Mouse (Mus musculus) kidney, embryonic 15.5 days (tissue): ENCODE data around the gene Ntn4. TPM values are rescaled to one million over a fixed set of nuclear protein-coding genes. Genes with fewer than 3 reads are reported as not detected.

Experiments used
- ATAC-seq: fragments of 200-750 bp; cut with Nextera tagmentation; replicated peaks from 2 replicates; pipeline ENCODE4 v1.8.0; 2017; ENCODE audit warnings: moderate TSS enrichment; ENCODE audit not compliant: low FRiP score
- H3K27ac ChIP-seq: fragments of 300-500 bp; sonication (generic); 2 replicates; pipeline ENCODE4 v1.5.1; 2015; ENCODE audit warnings: mild to moderate bottlenecking, inconsistent platforms
- H3K27me3 ChIP-seq: fragments of 300-500 bp; sonication (generic); 2 replicates; pipeline ENCODE4 v1.6.1; 2015; ENCODE audit warnings: inconsistent platforms
- H3K36me3 ChIP-seq: fragments of 300-500 bp; sonication (generic); 2 replicates; pipeline ENCODE4 v1.6.1; 2015; ENCODE audit warnings: inconsistent platforms
- H3K4me1 ChIP-seq: fragments of 300-500 bp; sonication (generic); 2 replicates; pipeline ENCODE4 v1.6.1; 2015; ENCODE audit warnings: inconsistent platforms
- H3K4me2 ChIP-seq: fragments of 300-500 bp; sonication (generic); 2 replicates; pipeline ENCODE4 v1.6.1; 2015; ENCODE audit warnings: moderate library complexity, mild to moderate bottlenecking, inconsistent platforms
- H3K4me3 ChIP-seq: fragments of 300-500 bp; sonication (generic); replicated peaks from 2 replicates; pipeline ENCODE4 v1.5.1; 2015; ENCODE audit warnings: mild to moderate bottlenecking, inconsistent platforms
- H3K9ac ChIP-seq: fragments of 300-500 bp; sonication (generic); 2 replicates; pipeline ENCODE4 v1.6.1; 2015; ENCODE audit warnings: mild to moderate bottlenecking, inconsistent platforms
- H3K9me3 ChIP-seq: fragments of 300-500 bp; sonication (generic); replicated peaks from 2 replicates; pipeline ENCODE4 v1.6.1; 2016; ENCODE audit warnings: inconsistent platforms
- WGBS: fragments of 180-500 bp; shearing (Covaris S2); methylation state at CpG from one replicate; pipeline ENCODE4 v1.1.7; 2015; ENCODE audit warnings: mixed read lengths; 5-methylcytosine and 5-hydroxymethylcytosine counted together
- polyA plus RNA-seq: library from polyadenylated mRNA; unstranded; fragments of >200 nt; fragmentation: Nextera tagmentation; extraction: Ambion mirVana; gene quantifications from 2 replicates; pipeline ENCODE4 v1.2.1, GENCODE M21; 2015

Gene Ntn4
- polyA plus RNA-seq, 1 experiment from 2014 or later: 0.93 TPM

DNA sequence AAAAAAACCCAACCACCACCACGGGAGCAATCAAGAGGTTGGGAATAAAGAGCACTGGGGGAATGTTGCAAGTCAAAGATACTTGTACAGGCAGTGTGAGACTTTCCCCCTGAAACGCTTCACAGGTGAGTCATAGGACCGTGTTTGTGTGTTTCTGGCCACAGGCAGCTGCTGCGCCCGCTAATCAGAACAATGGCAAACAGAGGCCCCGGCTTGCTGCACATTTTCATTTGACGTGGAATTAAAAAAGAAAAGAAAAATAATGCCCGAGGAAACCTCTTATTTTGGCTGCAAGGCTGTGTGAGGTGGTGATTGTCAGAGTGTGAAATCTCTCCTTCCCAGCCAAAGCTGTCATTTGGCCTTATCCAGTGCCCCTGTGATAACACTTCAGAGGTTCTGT is 2.4 kb downstream of the Ntn4 start:
- H3K36me3 ChIP-seq: no peaks in the 10 kb centered on the region
- 57% methylated on average over 8 of the region's 8 CpGs for WGBS
- H3K9ac ChIP-seq: no peak overlapping the region
- no peaks in the 10 kb centered on the region for H3K9me3 ChIP-seq
- ATAC-seq: no peak
- H3K27ac ChIP-seq: no peak overlapping the region
- no peak overlapping the region for H3K4me3 ChIP-seq
- peaks cover 20% of the 10 kb centered on the region for H3K4me1 ChIP-seq
- H3K27me3 ChIP-seq: peaks cover 62% of the 10 kb centered on the region
- H3K4me2 ChIP-seq: 0 out of 2 replicates have a peak overlapping the region, but pooled peaks have one; percentile 96

DNA sequence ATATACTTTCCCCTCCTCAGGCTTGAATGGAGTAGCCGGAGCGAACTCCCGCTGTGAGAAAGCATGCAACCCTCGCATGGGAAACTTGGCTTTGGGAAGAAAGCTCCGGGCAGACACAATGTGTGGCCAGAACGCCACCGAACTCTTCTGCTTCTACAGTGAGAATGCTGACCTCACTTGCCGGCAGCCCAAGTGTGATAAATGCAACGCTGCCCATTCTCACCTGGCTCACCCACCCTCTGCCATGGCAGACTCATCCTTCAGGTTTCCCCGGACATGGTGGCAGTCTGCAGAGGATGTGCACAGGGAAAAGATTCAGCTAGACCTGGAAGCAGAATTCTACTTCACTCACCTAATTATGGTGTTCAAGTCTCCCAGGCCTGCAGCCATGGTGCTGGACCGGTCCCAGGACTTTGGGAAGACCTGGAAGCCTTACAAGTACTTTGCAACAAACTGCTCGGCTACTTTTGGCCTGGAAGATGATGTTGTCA is 4.0 kb downstream of the Ntn4 start:
- Histone ChIP-seq H3K4me3 (no peak overlapping the region), H3K4me2 (no peak overlapping the region), H3K9me3 (no peaks in the 10 kb centered on the region), H3K36me3 (no peaks in the 10 kb centered on the region), H3K27ac (no peak overlapping the region), H3K27me3 (peaks cover 46% of the 10 kb centered on the region), H3K4me1 (peaks cover 20% of the 10 kb centered on the region), H3K9ac (no peak overlapping the region)
- no peak for ATAC-seq
- WGBS: 90% methylated on average over 12 of the region's 12 CpGs

DNA sequence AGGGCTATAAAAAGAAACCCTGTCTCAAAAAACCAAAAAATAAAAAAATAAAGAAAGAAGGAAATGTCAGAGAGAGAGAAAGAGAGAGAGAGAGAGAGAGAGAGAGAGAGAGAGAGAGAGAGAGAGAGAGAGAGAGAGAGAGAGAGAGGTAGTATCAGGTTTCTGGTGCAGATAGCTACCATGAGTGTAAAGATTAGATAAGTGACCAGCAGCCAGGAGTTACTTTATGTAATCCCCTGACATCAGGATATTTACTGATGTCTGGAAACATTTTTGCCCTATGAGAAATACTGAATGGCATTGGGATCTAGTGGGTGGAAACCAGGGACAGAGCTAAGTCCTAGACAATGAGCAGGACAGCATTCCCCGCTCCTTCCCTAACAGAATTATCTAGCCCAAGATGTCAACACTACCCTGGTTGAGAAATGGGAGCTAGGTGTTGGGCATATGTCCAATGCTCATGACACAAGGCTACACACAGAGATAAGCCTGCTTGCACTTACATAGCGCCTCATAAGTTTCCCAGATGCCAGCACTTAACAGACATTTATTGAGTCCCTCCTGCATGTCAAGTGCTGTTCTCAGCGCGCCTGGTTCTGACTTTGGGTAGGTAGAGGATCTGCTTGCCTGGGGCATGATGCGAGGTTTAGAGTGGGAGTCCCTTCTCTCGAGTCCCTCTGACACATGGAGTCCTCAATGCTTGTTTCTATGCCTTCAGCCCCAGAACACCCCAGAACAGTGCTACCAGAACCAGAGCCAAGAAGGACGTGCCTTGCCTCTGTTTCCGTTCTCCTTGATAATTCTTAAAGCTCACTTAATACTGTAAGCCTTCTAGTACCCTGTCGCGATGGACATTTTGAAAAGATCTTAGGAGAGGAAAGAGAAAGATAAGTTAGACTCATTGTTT is 7.4 kb downstream of the Ntn4 start:
- no peak overlapping the region for H3K4me2 ChIP-seq
- H3K27ac ChIP-seq: no peak overlapping the region
- ATAC-seq: no peak
- peaks cover 12% of the 10 kb centered on the region for H3K27me3 ChIP-seq
- no peak overlapping the region for H3K9ac ChIP-seq
- no peaks in the 10 kb centered on the region for H3K9me3 ChIP-seq
- no peaks in the 10 kb centered on the region for H3K36me3 ChIP-seq
- no peak overlapping the region for H3K4me3 ChIP-seq
- no peaks in the 10 kb centered on the region for H3K4me1 ChIP-seq
- 92% methylated on average over 10 of the region's 10 CpGs for WGBS

DNA sequence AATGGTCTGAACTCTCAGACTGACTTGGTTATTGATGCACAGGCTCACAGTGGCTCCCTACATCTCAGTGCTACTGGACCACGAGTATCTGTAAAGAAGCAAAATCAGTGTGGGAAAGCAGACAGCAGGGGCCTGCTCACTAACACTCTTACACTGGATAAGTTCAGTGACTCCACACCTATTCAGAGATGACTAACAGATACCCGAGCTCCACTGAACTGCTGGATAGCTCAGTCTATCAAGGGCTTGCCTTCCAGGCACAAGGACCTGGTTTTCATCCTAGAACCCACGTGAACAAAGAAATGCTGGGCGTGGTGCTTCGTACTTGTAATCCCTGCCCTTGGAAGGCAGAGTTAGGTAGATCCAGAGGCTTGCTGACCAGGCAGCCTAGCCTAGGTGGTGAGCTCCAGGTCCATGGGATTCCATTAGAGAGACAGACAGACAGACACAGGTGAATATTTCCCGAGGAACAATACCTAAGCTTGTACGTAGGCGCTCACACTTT is 8.2 kb downstream of the Ntn4 start:
- Histone ChIP-seq H3K9me3 (no peaks in the 10 kb centered on the region), H3K27me3 (0 out of 2 replicates have a peak, but pooled peaks cover 5% of the 10 kb centered on the region), H3K4me1 (no peaks in the 10 kb centered on the region), H3K9ac (no peak overlapping the region), H3K4me3 (no peak overlapping the region), H3K36me3 (no peaks in the 10 kb centered on the region), H3K4me2 (no peak overlapping the region), H3K27ac (no peak overlapping the region)
- no peak for ATAC-seq
- WGBS: 82% methylated on average over 8 of the region's 8 CpGs

DNA sequence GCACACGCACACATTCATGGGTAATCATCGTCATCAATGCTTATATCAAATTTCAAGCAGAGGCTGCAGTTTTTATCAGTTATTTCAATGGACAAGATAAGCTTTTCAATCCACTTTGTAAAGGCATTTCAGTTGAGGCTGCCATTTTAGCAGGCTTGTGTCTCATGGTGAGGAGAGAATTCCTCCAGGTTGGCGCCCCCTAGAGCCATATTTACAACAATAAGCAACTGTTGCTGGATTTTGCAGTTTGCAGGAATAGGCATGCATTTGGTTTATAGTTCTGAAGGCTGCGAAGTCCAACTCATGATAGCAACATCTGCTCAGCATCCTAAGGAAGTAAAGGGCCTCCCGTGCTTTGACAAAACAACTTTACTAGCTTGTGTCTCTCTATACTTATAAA is 8.6 kb downstream of the Ntn4 start:
- Histone ChIP-seq H3K27ac (no peak overlapping the region), H3K4me2 (no peak overlapping the region), H3K27me3 (0 out of 2 replicates have a peak, but pooled peaks cover 4% of the 10 kb centered on the region), H3K4me3 (no peak overlapping the region), H3K9ac (no peak overlapping the region), H3K9me3 (no peaks in the 10 kb centered on the region), H3K4me1 (no peaks in the 10 kb centered on the region), H3K36me3 (no peaks in the 10 kb centered on the region)
- ATAC-seq: no peak
- WGBS: 79% methylated on average over 5 of the region's 5 CpGs

DNA sequence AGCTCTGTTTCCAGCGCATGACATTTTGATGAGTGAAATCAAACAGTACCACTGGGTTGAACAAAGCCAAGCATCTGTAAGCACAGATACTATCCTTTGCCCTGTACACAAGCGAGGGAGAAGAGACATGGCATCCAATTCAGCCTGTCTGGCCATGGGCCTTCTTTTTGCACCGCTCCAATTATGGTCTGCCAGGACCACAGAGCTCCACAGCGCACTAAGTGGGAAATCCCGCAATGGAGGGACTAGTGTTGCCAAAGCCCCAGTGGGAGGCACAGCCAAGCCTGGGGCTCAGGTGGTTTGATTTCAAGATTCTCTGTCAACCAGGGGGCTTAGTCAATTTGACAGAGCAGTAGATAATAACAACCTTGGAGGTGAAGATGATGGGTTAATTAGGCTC is 9.1 kb downstream of the Ntn4 start:
- no peak for ATAC-seq
- H3K4me2 ChIP-seq: no peak overlapping the region
- no peaks in the 10 kb centered on the region for H3K4me1 ChIP-seq
- H3K36me3 ChIP-seq: no peaks in the 10 kb centered on the region
- H3K9me3 ChIP-seq: no peaks in the 10 kb centered on the region
- H3K4me3 ChIP-seq: no peak overlapping the region
- H3K27me3 ChIP-seq: no peaks in the 10 kb centered on the region
- no peak overlapping the region for H3K9ac ChIP-seq
- H3K27ac ChIP-seq: no peak overlapping the region
- WGBS: 95% methylated on average over 5 of the region's 5 CpGs

DNA sequence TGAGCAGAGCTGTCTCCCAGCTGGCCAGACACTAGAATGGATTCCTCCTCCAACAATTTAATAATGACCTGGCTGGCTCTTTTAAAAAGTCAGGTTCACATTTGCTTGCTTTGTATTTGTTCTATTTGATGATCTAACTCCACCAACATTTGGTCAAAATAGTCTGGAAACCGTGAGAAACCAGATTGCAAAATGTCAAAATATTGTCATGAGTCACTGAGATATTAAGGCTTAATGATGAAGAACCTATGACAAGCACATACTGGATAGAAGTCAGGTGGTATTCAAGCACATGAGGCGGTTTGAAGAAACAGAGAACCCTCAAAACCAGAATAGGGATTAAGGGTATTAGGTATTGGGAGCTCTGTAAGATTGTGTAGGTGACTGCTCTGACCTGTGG is 12.8 kb downstream of the Ntn4 start:
- Histone ChIP-seq H3K9ac (no peak overlapping the region), H3K4me3 (no peak overlapping the region), H3K36me3 (no peaks in the 10 kb centered on the region), H3K27me3 (no peaks in the 10 kb centered on the region), H3K4me1 (no peaks in the 10 kb centered on the region), H3K9me3 (no peaks in the 10 kb centered on the region), H3K4me2 (no peak overlapping the region), H3K27ac (no peak overlapping the region)
- WGBS: 78% methylated on average over 2 of the region's 2 CpGs
- ATAC-seq: no peak

DNA sequence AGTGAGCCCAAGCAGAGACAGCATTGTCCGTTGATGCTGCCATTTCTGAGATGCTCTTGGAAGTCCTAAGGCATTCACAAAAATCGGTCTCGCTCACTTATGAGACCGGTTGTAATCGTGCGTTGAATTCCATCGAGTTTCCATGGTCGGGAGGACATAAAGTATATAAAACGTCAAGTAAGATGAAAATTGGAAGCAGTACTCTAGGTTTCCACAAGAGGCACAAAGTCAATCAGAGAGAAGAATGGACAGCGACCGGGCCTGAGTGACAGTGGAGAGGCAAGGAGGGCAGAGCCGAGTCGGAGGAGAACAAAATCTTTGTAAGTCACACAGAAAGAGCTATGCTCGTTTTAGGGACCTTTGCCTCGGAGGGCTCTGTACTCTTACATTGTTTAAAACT is 14.9 kb downstream of the Ntn4 start:
- H3K36me3 ChIP-seq: no peaks in the 10 kb centered on the region
- 75% methylated on average over 15 of the region's 15 CpGs for WGBS

DNA sequence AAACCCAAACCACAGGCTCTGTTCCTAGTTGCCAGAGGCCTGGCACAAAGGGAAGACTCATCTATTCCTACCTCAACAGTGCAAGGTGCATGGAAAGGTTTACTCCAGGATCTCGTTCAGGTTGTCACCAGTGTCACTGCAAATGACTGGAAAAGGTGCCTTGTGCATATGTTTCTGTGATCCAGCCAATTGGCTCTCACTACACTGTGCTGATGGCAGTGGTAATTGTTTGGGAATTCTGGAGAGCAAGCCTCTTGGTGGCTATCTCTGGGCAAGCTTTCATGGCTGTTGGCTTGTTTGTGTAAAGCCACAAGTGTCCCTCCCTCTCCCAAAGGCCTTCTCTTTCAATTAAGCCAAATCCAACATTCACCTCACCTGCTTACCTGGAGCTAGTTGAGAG is 19.3 kb downstream of the Ntn4 start:
- Histone ChIP-seq H3K9me3 (no peaks in the 10 kb centered on the region), H3K4me2 (no peak overlapping the region), H3K36me3 (no peaks in the 10 kb centered on the region), H3K4me1 (no peaks in the 10 kb centered on the region), H3K9ac (no peak overlapping the region), H3K27me3 (no peaks in the 10 kb centered on the region), H3K27ac (no peak overlapping the region), H3K4me3 (no peak overlapping the region)
- WGBS: 90% methylated on average over 1 of the region's 1 CpGs
- no peak for ATAC-seq

More for the DNA sequence above, 14.9 kb downstream of the Ntn4 start:
- H3K27me3 ChIP-seq: no peaks in the 10 kb centered on the region
- H3K27ac ChIP-seq: no peak overlapping the region
- no peaks in the 10 kb centered on the region for H3K9me3 ChIP-seq
- H3K4me1 ChIP-seq: no peaks in the 10 kb centered on the region
- H3K4me3 ChIP-seq: no peak overlapping the region
- H3K9ac ChIP-seq: no peak overlapping the region
- no peak overlapping the region for H3K4me2 ChIP-seq
- ATAC-seq: no peak

DNA sequence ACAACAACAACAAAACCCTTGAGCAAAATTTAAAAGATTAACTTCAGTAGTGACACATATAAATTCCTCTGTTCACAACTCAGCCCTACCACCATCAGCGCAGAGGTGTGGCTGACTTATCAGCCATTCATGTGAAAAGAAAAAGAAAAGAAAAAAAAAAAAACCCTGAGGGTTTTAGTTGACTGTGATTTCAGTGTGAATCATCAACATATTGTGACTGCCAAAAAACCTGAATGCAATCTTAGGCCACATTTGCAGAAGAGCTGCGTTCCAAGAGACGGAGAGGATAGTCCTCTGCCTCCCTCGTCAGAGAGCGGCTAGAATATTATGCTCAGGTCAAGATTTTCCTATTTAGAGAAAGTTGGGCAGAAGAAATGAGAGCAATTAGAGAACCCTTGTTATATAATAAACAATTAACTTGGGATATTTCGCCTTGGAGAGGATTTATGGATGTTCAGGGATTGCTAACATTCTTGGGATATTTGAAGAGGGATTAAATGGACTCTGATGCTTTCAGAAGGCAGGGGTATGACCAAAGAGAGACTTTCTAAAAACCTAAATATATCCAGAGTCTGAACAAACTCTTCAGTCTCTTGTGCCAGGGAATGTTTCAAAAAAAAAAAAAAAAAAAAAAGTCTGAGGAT is 21.0 kb downstream of the Ntn4 start:
- ATAC-seq: no peak
- 78% methylated on average over 6 of the region's 6 CpGs for WGBS
- H3K4me1 ChIP-seq: no peaks in the 10 kb centered on the region

DNA sequence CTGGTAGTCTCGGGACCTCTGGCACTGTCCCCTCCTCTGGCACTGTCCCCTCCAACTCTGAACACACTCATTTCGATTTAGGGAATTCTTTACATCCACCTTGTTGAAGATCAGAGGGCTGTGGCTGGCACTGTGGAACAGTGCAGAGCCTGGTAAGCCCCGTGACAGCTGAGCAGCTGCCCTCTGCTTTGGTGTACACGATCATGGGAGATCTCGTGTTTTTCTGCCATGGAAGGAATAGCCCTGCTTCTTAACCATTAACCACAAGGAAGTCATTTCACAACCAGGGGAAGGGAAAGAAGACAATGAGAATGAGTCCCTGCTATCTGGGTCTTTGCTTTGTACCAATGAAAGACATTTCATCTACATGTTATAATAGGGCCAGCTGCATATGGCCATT is 21.5 kb downstream of the Ntn4 start:
- ATAC-seq: no peak
- no peak overlapping the region for H3K27ac ChIP-seq
- WGBS: 65% methylated on average over 5 of the region's 5 CpGs

More for the DNA sequence above, 21.0 kb downstream of the Ntn4 start:
- Histone ChIP-seq H3K36me3 (no peaks in the 10 kb centered on the region), H3K4me2 (no peak overlapping the region), H3K27me3 (no peaks in the 10 kb centered on the region), H3K27ac (no peak overlapping the region), H3K4me3 (no peak overlapping the region), H3K9ac (no peak overlapping the region), H3K9me3 (no peaks in the 10 kb centered on the region)

DNA sequence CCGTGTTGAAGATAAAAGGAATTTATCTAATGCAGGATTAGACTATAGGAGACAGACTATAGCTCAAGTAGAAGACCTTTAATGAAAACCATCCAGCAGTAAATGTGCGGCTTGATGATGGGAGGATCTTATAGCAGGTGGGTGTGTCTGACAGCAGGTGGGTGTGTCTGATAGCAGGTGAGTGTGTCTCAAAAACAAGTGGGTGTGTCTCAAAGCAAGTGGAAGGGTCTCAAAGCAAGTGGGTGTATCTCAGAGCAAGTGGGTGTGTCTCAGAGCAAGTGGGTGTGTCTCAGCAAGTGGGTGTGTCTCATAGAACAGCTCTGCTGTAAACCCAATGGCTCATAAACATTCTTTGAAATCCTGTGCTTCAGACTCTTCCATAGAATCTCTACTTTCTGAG is 25.7 kb downstream of the Ntn4 start:
- Histone ChIP-seq H3K4me1 (no peaks in the 10 kb centered on the region), H3K4me2 (no peak overlapping the region), H3K27me3 (no peaks in the 10 kb centered on the region), H3K4me3 (no peak overlapping the region), H3K36me3 (no peaks in the 10 kb centered on the region), H3K9me3 (no peaks in the 10 kb centered on the region), H3K27ac (no peak overlapping the region), H3K9ac (no peak overlapping the region)
- peak; percentile 49; the same call in 1 of the 2 replicates for ATAC-seq
- 42% methylated on average over 2 of the region's 2 CpGs for WGBS

More for the DNA sequence above, 21.5 kb downstream of the Ntn4 start:
- Histone ChIP-seq H3K36me3 (no peaks in the 10 kb centered on the region), H3K4me1 (no peaks in the 10 kb centered on the region), H3K27me3 (no peaks in the 10 kb centered on the region), H3K9me3 (no peaks in the 10 kb centered on the region), H3K9ac (no peak overlapping the region), H3K4me2 (no peak overlapping the region), H3K4me3 (no peak overlapping the region)
